Mouse (Mus musculus) embryonic facial prominence, embryonic 15.5 days (tissue): ENCODE results near the gene Phlda3. TPM values are rescaled to one million over a fixed set of nuclear protein-coding genes. Genes with fewer than 3 reads are reported as not detected.

Experiments
- ATAC-seq: fragments of 200-750 bp; cut with Nextera tagmentation; 2 replicates; pipeline ENCODE4 v1.8.0; 2017; ENCODE audit warnings: low read depth, moderate TSS enrichment; ENCODE audit not compliant: insufficient number of reproducible peaks, low FRiP score, low TSS enrichment
- H3K27ac ChIP-seq: fragments of 300-500 bp; sonication (generic); replicated peaks from 2 replicates; pipeline ENCODE4 v1.5.1; 2015; ENCODE audit warnings: mild to moderate bottlenecking, inconsistent platforms
- H3K27me3 ChIP-seq: fragments of 300-500 bp; sonication (generic); 2 replicates; pipeline ENCODE4 v1.6.1; 2015; ENCODE audit warnings: inconsistent platforms
- H3K36me3 ChIP-seq: fragments of 300-500 bp; sonication (generic); 2 replicates; pipeline ENCODE4 v1.6.1; 2015; ENCODE audit warnings: mild to moderate bottlenecking, inconsistent platforms
- H3K4me1 ChIP-seq: fragments of 300-500 bp; sonication (generic); 2 replicates; pipeline ENCODE4 v1.6.1; 2015; ENCODE audit warnings: inconsistent platforms
- H3K4me2 ChIP-seq: fragments of 300-500 bp; sonication (generic); replicated peaks from 2 replicates; pipeline ENCODE4 v1.6.1; 2015; ENCODE audit warnings: mild to moderate bottlenecking, inconsistent platforms
- H3K4me3 ChIP-seq: fragments of 300-500 bp; sonication (generic); replicated peaks from 2 replicates; pipeline ENCODE4 v1.5.1; 2015; ENCODE audit warnings: mild to moderate bottlenecking, inconsistent platforms
- H3K9ac ChIP-seq: fragments of 300-500 bp; sonication (generic); 2 replicates; pipeline ENCODE4 v1.6.1; 2015; ENCODE audit warnings: inconsistent platforms
- H3K9me3 ChIP-seq: fragments of 300-500 bp; sonication (generic); replicated peaks from 2 replicates; pipeline ENCODE4 v1.6.1; 2016; ENCODE audit warnings: inconsistent platforms
- WGBS: fragments of 180-500 bp; shearing (Covaris S2); methylation state at CpG from one replicate; pipeline ENCODE4 v1.1.7; 2015; 5-methylcytosine and 5-hydroxymethylcytosine counted together
- polyA plus RNA-seq: library from polyadenylated mRNA; unstranded; fragments of >200 nt; fragmentation: Nextera tagmentation; extraction: Ambion mirVana; gene quantifications from 2 replicates; pipeline ENCODE4 v1.2.1, GENCODE M21; 2015

Phlda3 gene
- polyA plus RNA-seq, 1 experiment from 2014 or later: 113 TPM

GRCm38 (mm10) chr1:135760216-135760615 lies 5.7 kb upstream of the Phlda3 start:
- no peaks in the 10 kb centered on the region for H3K36me3 ChIP-seq
- peaks cover 35% of the 10 kb centered on the region for H3K4me1 ChIP-seq
- H3K9ac ChIP-seq: no peak overlapping the region
- whole genome bisulfite sequencing: 52% methylated on average over 8 of the region's 8 CpGs
- H3K27ac ChIP-seq: peak overlapping the region; percentile 34; the same call in 1 of the 2 replicates
- H3K9me3 ChIP-seq: no peaks in the 10 kb centered on the region
- H3K4me2 ChIP-seq: no peak overlapping the region
- no peak for ATAC-seq
- H3K4me3 ChIP-seq: no peak overlapping the region
- no peaks in the 10 kb centered on the region for H3K27me3 ChIP-seq

GRCm38 (mm10) chr1:135761728-135762127 lies 4.2 kb upstream of the Phlda3 start:
- Histone ChIP-seq H3K9ac (no peak overlapping the region), H3K4me1 (peaks cover 38% of the 10 kb centered on the region), H3K4me2 (no peak overlapping the region), H3K36me3 (no peaks in the 10 kb centered on the region), H3K27me3 (no peaks in the 10 kb centered on the region), H3K27ac (no peak overlapping the region), H3K9me3 (no peaks in the 10 kb centered on the region), H3K4me3 (no peak overlapping the region)
- ATAC-seq: no peak
- 88% methylated on average over 5 of the region's 5 CpGs for WGBS

DNA sequence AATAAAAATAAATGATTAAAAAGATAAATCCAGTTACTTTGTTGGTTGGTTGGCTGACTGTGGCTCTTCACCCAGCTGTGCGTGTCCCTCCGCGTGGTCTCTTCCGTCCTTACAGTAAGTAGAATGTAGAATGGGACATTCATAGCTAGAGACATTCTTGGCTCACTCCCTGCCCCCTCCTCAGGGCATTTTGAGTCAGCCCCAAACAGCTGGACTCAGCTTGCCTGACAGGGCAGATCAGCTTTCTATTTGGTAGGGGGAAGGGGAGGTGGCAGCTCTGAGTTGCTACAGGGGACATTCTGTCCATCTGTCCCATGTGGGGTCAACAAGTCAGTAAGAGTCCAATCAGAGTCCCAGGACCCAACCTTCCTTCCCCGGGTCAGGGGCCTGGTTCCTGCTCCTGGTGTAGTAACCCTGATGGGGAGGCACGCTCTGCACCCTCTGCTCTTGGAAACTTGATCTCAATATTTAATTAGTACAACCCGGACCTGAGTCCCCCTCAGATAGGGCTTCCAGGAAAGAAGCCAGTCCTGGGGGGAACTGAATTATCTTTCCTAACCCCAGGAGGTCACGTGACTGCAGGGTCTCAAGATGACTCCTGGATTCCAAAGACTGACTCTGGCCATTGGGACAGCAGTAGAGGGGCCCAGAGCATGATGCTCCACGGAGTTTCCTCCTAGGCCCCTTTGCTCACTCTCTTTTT lies 2.3 kb upstream of the Phlda3 start:
- H3K4me2 ChIP-seq: no peak overlapping the region
- no peak overlapping the region for H3K9ac ChIP-seq
- no peaks in the 10 kb centered on the region for H3K9me3 ChIP-seq
- H3K4me1 ChIP-seq: peaks cover 55% of the 10 kb centered on the region
- H3K4me3 ChIP-seq: no peak overlapping the region
- H3K36me3 ChIP-seq: peaks cover 4% of the 10 kb centered on the region; the same call in 1 of the 2 replicates
- WGBS: 44% methylated on average over 9 of the region's 9 CpGs
- H3K27ac ChIP-seq: 0 out of 2 replicates have a peak overlapping the region, but pooled peaks have one; percentile 44
- no peaks in the 10 kb centered on the region for H3K27me3 ChIP-seq
- ATAC-seq: no peak

- no peaks in the 10 kb centered on the region for H3K27me3 ChIP-seq
- no peaks in the 10 kb centered on the region for H3K9me3 ChIP-seq
- H3K4me3 ChIP-seq: no peak overlapping the region
- H3K9ac ChIP-seq: no peak overlapping the region
- 0 out of 2 replicates have a peak overlapping the region, but pooled peaks have one; percentile 44 for H3K27ac ChIP-seq
- H3K4me1 ChIP-seq: peaks cover 61% of the 10 kb centered on the region
- H3K36me3 ChIP-seq: peaks cover 9% of the 10 kb centered on the region
- no peak overlapping the region for H3K4me2 ChIP-seq
- WGBS: 39% methylated on average over 2 of the region's 2 CpGs
- no peak for ATAC-seq
Measured at GRCm38 (mm10) chr1:135764206-135764528, 1.8 kb upstream of the Phlda3 start.

DNA sequence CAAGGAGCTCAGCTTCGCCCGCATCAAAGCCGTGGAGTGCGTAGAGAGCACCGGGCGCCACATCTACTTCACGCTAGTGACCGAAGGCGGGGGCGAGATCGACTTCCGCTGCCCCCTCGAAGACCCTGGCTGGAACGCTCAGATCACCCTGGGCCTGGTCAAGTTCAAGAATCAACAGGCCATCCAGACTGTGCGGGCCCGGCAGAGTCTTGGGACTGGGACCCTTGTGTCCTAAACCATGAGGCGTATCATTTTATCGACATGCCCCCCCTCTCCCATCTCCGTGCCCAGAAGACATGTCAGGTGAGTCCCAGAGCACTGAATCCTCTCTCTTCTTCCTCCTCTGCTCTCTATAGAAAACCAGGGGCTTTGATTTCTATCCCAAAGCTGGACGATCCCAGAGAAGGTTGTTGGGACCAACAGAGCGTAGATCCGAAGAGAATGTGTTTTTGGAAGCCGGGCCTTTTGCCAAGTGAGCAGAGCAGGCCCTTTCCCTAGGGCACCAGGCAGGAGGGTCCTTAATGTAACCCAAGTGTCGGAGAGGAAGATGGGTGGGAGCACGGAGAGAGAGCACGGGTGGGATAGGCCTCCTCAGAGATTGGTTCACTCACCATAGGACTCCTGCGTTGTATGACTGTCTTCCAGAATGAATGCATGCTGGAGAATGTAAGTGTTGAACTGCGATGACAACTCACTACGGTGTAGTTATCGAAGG lies 830 bp downstream of the Phlda3 start:
- 7% methylated on average over 30 of the region's 30 CpGs for WGBS
- Histone ChIP-seq H3K9ac (peak overlapping the region; percentile 81), H3K27ac (peak overlapping the region; percentile 92), H3K4me2 (peak overlapping the region; percentile 87), H3K36me3 (peaks cover 16% of the 10 kb centered on the region), H3K27me3 (no peaks in the 10 kb centered on the region), H3K9me3 (no peaks in the 10 kb centered on the region), H3K4me3 (peak overlapping the region; percentile 78), H3K4me1 (peaks cover 70% of the 10 kb centered on the region)
- ATAC-seq: no peak

- Histone ChIP-seq H3K9me3 (no peaks in the 10 kb centered on the region), H3K4me1 (peaks cover 77% of the 10 kb centered on the region)
- no peak for ATAC-seq
Measured at GRCm38 (mm10) chr1:135767324-135767890, 1.5 kb downstream of the Phlda3 start.

GRCm38 (mm10) chr1:135768400-135768799 lies 2.5 kb downstream of the Phlda3 start:
- 96% methylated on average over 2 of the region's 2 CpGs for WGBS
- H3K9ac ChIP-seq: no peak overlapping the region
- peaks cover 16% of the 10 kb centered on the region for H3K36me3 ChIP-seq
- peaks cover 77% of the 10 kb centered on the region for H3K4me1 ChIP-seq
- ATAC-seq: no peak
- H3K4me2 ChIP-seq: peak overlapping the region; percentile 87
- no peaks in the 10 kb centered on the region for H3K9me3 ChIP-seq
- H3K27ac ChIP-seq: no peak overlapping the region
- H3K4me3 ChIP-seq: peak overlapping the region; percentile 78
- no peaks in the 10 kb centered on the region for H3K27me3 ChIP-seq

More at GRCm38 (mm10) chr1:135767324-135767890, 1.5 kb downstream of the Phlda3 start:
- Histone ChIP-seq H3K27me3 (no peaks in the 10 kb centered on the region), H3K9ac (peak overlapping the region; percentile 81), H3K36me3 (peaks cover 16% of the 10 kb centered on the region), H3K4me3 (peak overlapping the region; percentile 78), H3K4me2 (peak overlapping the region; percentile 87), H3K27ac (peak overlapping the region; percentile 92)
- 45% methylated on average over 4 of the region's 4 CpGs for WGBS

- H3K4me3 ChIP-seq: no peak overlapping the region
- H3K4me1 ChIP-seq: peaks cover 63% of the 10 kb centered on the region
- H3K9me3 ChIP-seq: no peaks in the 10 kb centered on the region
- H3K9ac ChIP-seq: no peak overlapping the region
- ATAC-seq: no peak
- H3K27me3 ChIP-seq: no peaks in the 10 kb centered on the region
- H3K4me2 ChIP-seq: peak overlapping the region; percentile 87; the same call in 1 of the 2 replicates
- 54% methylated on average over 7 of the region's 7 CpGs for WGBS
- H3K36me3 ChIP-seq: peaks cover 16% of the 10 kb centered on the region
- H3K27ac ChIP-seq: peak overlapping the region; percentile 81
Measured at GRCm38 (mm10) chr1:135770237-135770636, 4.3 kb downstream of the Phlda3 start.

DNA sequence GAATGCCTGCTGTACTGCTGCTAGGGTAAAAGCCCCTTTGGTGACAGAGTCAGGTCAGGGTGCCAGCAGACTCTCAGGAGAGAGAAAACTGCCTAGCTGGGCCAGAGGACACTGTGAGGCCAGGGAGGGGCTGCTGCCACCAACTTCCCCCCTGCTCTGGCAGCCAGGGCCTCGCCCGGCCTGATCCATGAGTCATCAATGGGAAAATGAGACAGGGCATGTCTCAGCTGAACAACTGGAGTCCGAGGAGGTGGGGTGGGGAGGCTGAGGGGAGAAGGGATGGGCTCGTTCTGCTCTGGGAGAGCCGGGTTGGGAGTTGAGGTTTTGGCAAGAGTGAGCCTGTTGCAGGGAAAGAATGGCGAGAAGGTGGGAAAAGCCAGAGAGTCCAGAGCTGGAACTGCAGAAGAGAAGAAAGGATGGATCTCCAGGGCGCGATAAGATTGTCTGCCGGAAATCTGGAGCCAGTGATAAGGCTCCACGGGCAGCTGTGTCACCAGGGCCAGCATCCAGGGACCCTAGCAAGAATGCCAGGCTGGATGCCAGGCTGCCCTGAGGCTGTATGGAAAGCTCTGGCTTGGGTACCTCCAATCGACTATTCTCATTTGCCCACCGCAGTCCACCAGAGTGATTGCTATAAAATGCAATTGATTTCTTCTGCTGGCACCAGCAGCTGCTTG lies 5.1 kb downstream of the Phlda3 start:
- Histone ChIP-seq H3K27ac (peak overlapping the region; percentile 81), H3K4me1 (peaks cover 56% of the 10 kb centered on the region), H3K36me3 (peaks cover 16% of the 10 kb centered on the region), H3K9me3 (no peaks in the 10 kb centered on the region), H3K4me3 (no peak overlapping the region), H3K4me2 (peak overlapping the region; percentile 87; the same call in 1 of the 2 replicates), H3K9ac (no peak overlapping the region), H3K27me3 (no peaks in the 10 kb centered on the region)
- WGBS: 28% methylated on average over 12 of the region's 12 CpGs
- ATAC-seq: peak; percentile 84

- Histone ChIP-seq H3K9me3 (no peaks in the 10 kb centered on the region), H3K27me3 (no peaks in the 10 kb centered on the region), H3K27ac (peak overlapping the region; percentile 81), H3K9ac (no peak overlapping the region), H3K4me1 (peaks cover 60% of the 10 kb centered on the region), H3K36me3 (peaks cover 16% of the 10 kb centered on the region), H3K4me3 (no peak overlapping the region), H3K4me2 (peak overlapping the region; percentile 87; the same call in 1 of the 2 replicates)
- 53% methylated on average over 8 of the region's 8 CpGs for WGBS
- ATAC-seq: no peak
Measured at GRCm38 (mm10) chr1:135771573-135771970, 5.7 kb downstream of the Phlda3 start.

DNA sequence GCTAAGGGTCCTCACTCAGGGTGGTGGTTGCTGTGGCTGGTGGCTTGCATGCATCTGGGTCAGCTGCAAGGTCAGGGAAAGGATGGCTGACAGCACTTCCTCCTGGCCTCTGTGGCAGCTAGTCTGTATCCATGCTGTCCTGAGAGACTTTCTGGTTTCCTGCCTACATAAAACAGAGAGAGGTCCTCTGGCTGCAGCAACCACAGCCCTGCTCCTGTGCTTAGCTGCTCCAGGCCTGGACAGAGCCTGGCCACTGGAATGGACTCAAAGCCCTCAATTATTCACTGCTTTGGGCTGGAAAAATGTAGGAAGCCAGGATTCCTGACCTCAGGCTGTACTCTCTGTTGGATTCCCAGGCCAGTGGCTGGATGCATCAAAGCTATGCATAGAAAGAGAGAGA lies 10.7 kb downstream of the Phlda3 start:
- H3K4me1 ChIP-seq: peaks cover 46% of the 10 kb centered on the region
- no peaks in the 10 kb centered on the region for H3K9me3 ChIP-seq
- H3K9ac ChIP-seq: no peak overlapping the region
- no peak overlapping the region for H3K4me2 ChIP-seq
- no peak overlapping the region for H3K4me3 ChIP-seq
- H3K27ac ChIP-seq: no peak overlapping the region
- H3K36me3 ChIP-seq: no peaks in the 10 kb centered on the region
- H3K27me3 ChIP-seq: no peaks in the 10 kb centered on the region
- ATAC-seq: no peak
